Mouse (Mus musculus): ENCODE measurements at regions not wholly inside any gene's neighbourhood (a gene's known extent, or its start where the extent isn't known, plus 50 kb on each side); places are given as distances from the start of the nearest gene placed in this dataset.

GRCm38 (mm10) chr2:149737837-149738236, 91.2 kb upstream of the Syndig1 start:
- DNase-seq, result peak; percentile 80

DNA sequence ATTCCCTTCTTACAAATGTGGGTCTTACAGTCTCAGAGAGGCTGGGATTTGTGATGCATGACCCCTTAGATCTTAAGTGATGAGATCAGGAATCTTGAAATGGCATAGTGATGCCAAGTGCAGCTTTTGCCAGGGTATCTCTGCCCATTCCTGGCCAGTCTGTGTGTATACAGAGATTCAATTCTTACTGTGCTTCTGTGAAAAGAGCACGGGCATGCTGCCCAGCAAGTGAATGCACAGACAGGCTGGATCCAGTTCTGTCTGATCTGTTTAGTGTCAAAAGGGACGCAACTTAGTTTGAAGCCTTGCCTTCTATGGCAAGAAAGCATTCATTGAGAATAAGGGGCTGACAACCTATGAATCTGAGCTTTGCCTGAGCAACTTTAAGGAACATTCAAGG, 89.1 kb upstream of the Syndig1 start:
- DNase-seq, result peak; percentile 81

GRCm38 (mm10) chr2:149742661-149743060, 86.3 kb upstream of the Syndig1 start:
- DNase-seq, result no peak

- no peak for DNase-seq
These were observed 80.7 kb upstream of the Syndig1 start for GRCm38 (mm10) chr2:149748240-149748822.

- DNase-seq, result no peak
These were observed 69.9 kb upstream of the Syndig1 start for GRCm38 (mm10) chr2:149759151-149759550.

GRCm38 (mm10) chr2:149763864-149764263, 65.1 kb upstream of the Syndig1 start:
- DNase-seq, result no peak

DNA sequence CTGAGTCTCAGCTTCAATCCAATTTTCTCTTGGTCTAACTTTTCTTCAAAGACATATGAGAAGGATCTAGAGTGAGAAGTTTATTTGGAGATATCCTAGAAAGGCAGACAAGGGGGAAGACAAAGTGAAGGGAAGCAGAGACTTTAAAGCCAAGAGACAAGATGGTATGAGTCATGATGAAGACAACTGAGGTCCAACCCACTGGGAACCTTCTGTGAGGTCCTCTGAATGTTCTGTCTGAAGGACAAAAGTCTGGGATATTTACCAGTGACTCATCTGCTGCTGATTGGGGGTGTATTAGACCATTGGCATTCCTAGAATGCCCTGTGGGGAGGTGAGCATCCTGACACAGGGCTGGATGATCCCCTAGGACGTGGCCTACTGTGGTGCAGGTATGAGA, 61.0 kb upstream of the Syndig1 start:
- DNase-seq, result no peak

- no peak for DNase-seq
These were observed 60.5 kb upstream of the Syndig1 start for GRCm38 (mm10) chr2:149768551-149768950.

DNA sequence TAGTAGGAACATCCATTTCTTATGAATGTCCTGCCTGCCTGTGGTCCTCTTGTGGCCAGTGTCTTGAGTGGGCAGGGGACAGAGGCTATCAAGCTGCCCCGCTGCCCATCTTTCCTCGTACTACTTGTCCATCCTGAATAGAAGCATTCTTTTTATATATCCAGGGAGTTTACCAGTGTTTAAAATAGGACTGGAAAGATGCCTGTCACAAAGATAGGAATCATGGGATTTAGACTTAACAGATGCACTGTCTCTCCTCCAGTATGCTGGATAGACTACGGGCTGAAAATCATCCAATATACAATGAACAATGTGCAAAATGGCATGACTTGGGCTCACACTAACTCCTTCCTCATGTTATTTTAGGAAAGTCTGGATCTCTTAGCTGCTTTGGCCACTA, 51.7 kb upstream of the Syndig1 start:
- DNase-seq, result no peak

Measured in cerebellum, adult 9-10 months (tissue).